Mouse (Mus musculus): ENCODE data around the gene Rap1gds1.
A peak's percentile ranks its signal among the peaks of the same experiment; 100 is the strongest.

Gene Rap1gds1

GRCm38 (mm10) chr3:138876418-138876817, 198.6 kb downstream of the Rap1gds1 start:
- DNase-seq = no peak

GRCm38 (mm10) chr3:138875936-138876335, 199.1 kb downstream of the Rap1gds1 start:
- DNase-seq = peak; percentile 69
